Mouse (Mus musculus) lung, adult 2 months (tissue): ENCODE measurements around the gene Tead1.

Experiments
- CTCF ChIP-seq: fragments of 200-500 bp; IDR thresholded peaks from 2 replicates; pipeline ENCODE4 v1.5.1; 2011; ENCODE audit warnings: mild to moderate bottlenecking, low read length, control low read depth; ENCODE audit not compliant: insufficient read depth
- POLR2A ChIP-seq: fragments of 200-500 bp; IDR thresholded peaks from 2 replicates; pipeline ENCODE4 v1.6.1; 2011; ENCODE audit warnings: low read depth, mild to moderate bottlenecking, control low read depth, low read length, borderline replicate concordance; ENCODE audit errors: extremely low read depth

DNA sequence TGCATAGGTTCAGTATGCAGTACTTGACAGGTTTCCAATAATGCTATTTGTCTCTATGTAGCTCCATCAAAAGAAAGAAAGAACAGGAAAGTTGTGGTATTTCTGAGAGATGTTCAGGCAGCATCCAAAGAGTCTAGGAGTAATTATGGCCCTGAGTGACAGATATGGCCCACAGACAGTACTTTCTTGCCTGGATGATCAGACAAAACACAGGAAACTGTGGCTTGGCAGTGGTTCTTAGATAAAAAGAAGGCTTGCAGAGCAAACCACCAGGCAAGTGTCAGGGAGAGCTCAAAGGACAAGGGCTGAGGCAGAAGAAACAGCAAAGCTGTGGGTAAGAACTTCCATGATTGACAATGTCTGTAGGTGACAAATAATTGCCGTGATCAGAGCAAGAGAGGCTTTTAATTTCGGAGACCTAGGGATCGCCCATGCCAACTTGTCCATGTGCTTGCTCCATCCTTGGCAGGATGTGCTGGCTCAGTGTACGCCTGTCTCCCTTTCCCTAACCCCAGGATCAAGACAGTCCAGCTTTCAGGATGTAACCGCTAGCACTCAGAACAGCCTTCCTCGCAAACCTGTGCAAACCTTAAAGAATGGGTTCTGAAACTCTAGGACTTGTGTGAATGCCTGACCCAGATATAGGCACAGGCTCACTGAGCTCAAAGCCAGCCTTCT lies 35.1 kb upstream of the Tead1 start:
- no peak for TF ChIP-seq POLR2A
- TF ChIP-seq CTCF: no peak
